Comparison of ENCODE assay signal across 8 mouse cellular contexts in the genomic region with DNA sequence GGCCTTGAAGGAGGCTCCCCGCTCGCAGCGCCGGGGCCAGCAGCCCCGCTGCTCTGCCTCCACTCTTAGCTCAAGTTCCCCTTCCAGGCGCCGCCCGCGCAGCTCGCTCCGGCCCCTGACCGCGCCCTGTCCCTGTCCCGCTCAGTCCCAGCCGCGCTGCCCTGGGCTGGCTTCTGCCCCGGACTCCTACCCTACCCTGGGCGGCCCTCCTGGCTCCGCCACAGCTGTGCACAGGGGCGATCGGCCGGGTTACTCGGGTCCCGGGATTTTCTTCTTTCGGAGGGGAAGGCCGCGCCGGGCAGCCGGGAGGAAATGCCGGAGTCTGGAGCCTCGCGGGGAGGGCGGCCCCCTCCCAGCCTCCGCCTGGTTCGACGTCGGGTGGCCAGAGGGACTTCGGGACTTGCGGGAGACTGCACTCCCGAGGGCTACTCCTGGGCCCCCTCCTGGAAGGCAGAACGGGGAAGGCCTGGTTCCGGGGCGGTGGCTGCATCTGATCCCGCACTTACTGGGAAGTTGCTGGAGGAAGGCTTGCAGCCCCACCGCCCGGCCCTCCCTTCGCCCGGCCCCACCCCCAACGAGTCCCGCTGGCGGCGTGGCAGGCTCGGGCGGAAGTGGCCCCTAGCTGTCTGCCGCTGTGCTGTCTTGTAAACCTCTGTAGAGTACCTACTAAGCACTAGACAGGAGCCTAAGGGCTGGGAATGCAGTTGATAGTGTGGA. TPM values are rescaled to one million over a fixed set of nuclear protein-coding genes. Genes with fewer than 3 reads are reported as not detected.
A peak's percentile ranks its signal among the peaks of the same experiment; 100 is the strongest.
DNase-seq lines count a peak whose midpoint lies in the region; ATAC-seq and TF ChIP-seq lines count a peak whose summit lies in the region.

Itpripl2 (minus strand) TSS at position 545 of the 717 bp plus-strand sequence.

- peaks cover 16% of the 10 kb centered on the region for H3K36me3 ChIP-seq in C2C12 (ENCODE audit: control insufficient read depth, insufficient read depth)
- H3K36me3 ChIP-seq in forebrain, embryonic 14.5 days (ENCODE audit: control insufficient read depth, insufficient read depth, low read length), result no peaks in the 10 kb centered on the region

- H3ac ChIP-seq in C2C12 (ENCODE audit: control insufficient read depth, insufficient read length, low read depth), result peak within 1 kb of the TSS; percentile 91

- no peak within 1 kb of the TSS for H3K27ac ChIP-seq in forebrain, embryonic 14.5 days (ENCODE audit: low read depth, low read length)

- peak; percentile 90 for DNase-seq in adrenal gland, adult 2 months
- peak; percentile 30 for DNase-seq in forebrain, embryonic 14.5 days (ENCODE audit: low spot score)
- peak; percentile 87 for DNase-seq in heart, postnatal 25 days (ENCODE audit: low spot score)
- peak; percentile 87 to 91 for DNase-seq in kidney, postnatal 4 days
- DNase-seq in lung, postnatal 14 days, result peak; percentile 90
- peak; percentile 73 for DNase-seq in ovary, adult 18-20 months (ENCODE audit: low spot score)
- DNase-seq in thymus, postnatal 25 days, result peak; percentile 56

- peaks cover 43% of the 10 kb centered on the region for H3K79me3 ChIP-seq in C2C12 (ENCODE audit: low read depth)

- 1% methylated on average over 55 of the region's 55 CpGs for whole genome bisulfite sequencing in forebrain, embryonic 14.5 days

- H3K9ac ChIP-seq in forebrain, embryonic 14.5 days (ENCODE audit: low read length), result peak within 1 kb of the TSS; percentile 76

- H3K27me3 ChIP-seq in C2C12 (ENCODE audit: control insufficient read depth, insufficient read depth, insufficient read length), result no peaks in the 10 kb centered on the region
- peaks cover 47% of the 10 kb centered on the region for H3K27me3 ChIP-seq in forebrain, embryonic 14.5 days (replicated peaks; ENCODE audit: control insufficient read depth, insufficient read depth, low read length)

- no peaks in the 10 kb centered on the region for H3K9me3 ChIP-seq in forebrain, embryonic 14.5 days (replicated peaks; ENCODE audit: control insufficient read depth, low read length)

- peak; percentile 82 for ATAC-seq in forebrain, embryonic 14.5 days

- peak within 1 kb of the TSS; percentile 55 for H3K4me3 ChIP-seq in C2C12 (ENCODE audit: insufficient read depth, poor library complexity, severe bottlenecking)
- H3K4me3 ChIP-seq in forebrain, embryonic 14.5 days (ENCODE audit: low read depth, low read length), result peak within 1 kb of the TSS; percentile 45

- H3K4me1 ChIP-seq in forebrain, embryonic 14.5 days (ENCODE audit: control insufficient read depth, insufficient read depth, low read length), result no peaks in the 10 kb centered on the region

- TF ChIP-seq CTCF in C2C12 (IDR thresholded peaks at IDR 0.05; ENCODE audit: control insufficient read depth, insufficient read depth, insufficient read length), result no peak

- peak within 1 kb of the TSS; percentile 79 for H3K4me2 ChIP-seq in forebrain, embryonic 14.5 days (ENCODE audit: low read length)

- peaks cover 59% of the 10 kb centered on the region for H3K79me2 ChIP-seq in C2C12 (ENCODE audit: control insufficient read depth, insufficient read depth)

- intact Hi-C loops in heart, postnatal 25 days (cut with DNase I), result loop anchor here (1.0 kb wide), 1 partner anchor 42 kb away; no protein-coding TSS in a partner anchor

TF ChIP-seq in C2C12, 6 proteins besides CTCF, POLR2A, EP300 and RAD21:
- TF ChIP-seq MAX (IDR thresholded peaks at IDR 0.05) (peak; percentile 52), MYOD1 (IDR thresholded peaks at IDR 0.05; ENCODE audit: control insufficient read depth, insufficient read length, low read depth) (no peak), USF1 (IDR thresholded peaks at IDR 0.05; ENCODE audit: low read depth) (no peak), FOSL1 (IDR thresholded peaks at IDR 0.05; ENCODE audit: insufficient read depth, low read length, poor library complexity, severe bottlenecking) (no peak)

RNA-seq across cellular contexts. Expression of gene Itpripl2, which starts in this region (rescaled TPM):
- polyA plus RNA-seq in C2C12 (2012; fragmentation: generic; extraction: Trizol), result 23.0 TPM
- 10 to 100 TPM; 10.4 to 18.6 TPM for total RNA-seq in adrenal gland, adult 2 months (2021)
- 16.4 and 19.5 TPM in 2 replicates for polyA plus RNA-seq in adrenal gland, adult 2 months (2012; rRNA removed)
- polyA plus RNA-seq in forebrain, embryonic 14.5 days (2014; fragmentation: Nextera tagmentation; extraction: Ambion mirVana), result 0.40 and 0.51 TPM in 2 replicates
- 10 to 100 TPM; 22.3 to 30.5 TPM for total RNA-seq in heart, postnatal 25 days (2021)

Comparison
In these comparisons a context has a peak if more than half of its experiments do, and no peak if none do; other contexts are left out.
1. RNA of gene Itpripl2 (polyA plus RNA-seq): 23.0 TPM in C2C12 (single experiment) and 16.4 to 19.5 TPM in adrenal gland, adult 2 months; 0.40 to 0.51 TPM in forebrain, embryonic 14.5 days; every median in the first group is over 10 times any median in the second.
2. Peak in DNase-seq, ATAC-seq, H3K4me3 ChIP-seq, H3K9ac ChIP-seq and H3K4me2 ChIP-seq in forebrain, embryonic 14.5 days; RNA of the gene not detected or under 1 TPM.
3. DNase-seq: peak in every context shown above with its lines; median percentile 90 in adrenal gland, adult 2 months; 90 in lung, postnatal 14 days; 89 in kidney, postnatal 4 days; 87 in heart, postnatal 25 days; 73 in ovary, adult 18-20 months; 56 in thymus, postnatal 25 days; 30 in forebrain, embryonic 14.5 days.